Mouse (Mus musculus) CH12.LX (cell line): Measurements from ENCODE around the gene Rapgef4. TPM values are rescaled to one million over a fixed set of nuclear protein-coding genes. Genes with fewer than 3 reads are reported as not detected.
A peak's percentile ranks its signal among the peaks of the same experiment; 100 is the strongest.

Source experiments
- DNase-seq: peaks from one replicate; pipeline ENCODE4 v3.0.0-alpha.2; 2013; ENCODE audit errors: extremely low read depth
- H3K27ac ChIP-seq: 2 replicates; pipeline ENCODE4 v1.5.1; 2012; ENCODE audit warnings: low read depth, mild to moderate bottlenecking, control low read depth, moderate library complexity; ENCODE audit not compliant: insufficient read depth
- H3K27me3 ChIP-seq: replicated peaks from 2 replicates; pipeline ENCODE3; 2012; ENCODE audit warnings: inconsistent platforms
- H3K36me3 ChIP-seq, 2 experiments: replicated peaks in 1 of 2; 2 replicates each; pipeline versions ENCODE3 to v1.6.1; 2012; ENCODE audit warnings: inconsistent platforms in 1 of 2, low read length in 1 of 2, mild to moderate bottlenecking in 1 of 2, mixed read lengths in 1 of 2, moderate library complexity in 1 of 2; ENCODE audit not compliant: control insufficient read depth in 1 of 2, insufficient read depth in 1 of 2
- H3K4me1 ChIP-seq, 2 experiments: 2 replicates each; pipeline ENCODE4 v1.6.1; 2012; ENCODE audit warnings: inconsistent platforms in 1 of 2, moderate library complexity in 1 of 2; ENCODE audit not compliant: insufficient read depth in 2 of 2, control insufficient read depth in 1 of 2
- H3K4me2 ChIP-seq: 2 replicates; pipeline ENCODE4 v1.6.1; 2012; ENCODE audit warnings: low read depth, mild to moderate bottlenecking, control low read depth; ENCODE audit not compliant: poor library complexity, insufficient read depth, severe bottlenecking
- H3K4me3 ChIP-seq, 3 experiments: fragments of 150-350 bp in 1 of 3; sonication (generic) in 1 of 3; replicated peaks in 1 of 3; 2 replicates each; pipeline versions ENCODE3 to v1.5.1; 2011 to 2012; ENCODE audit warnings: low read depth in 2 of 3, low read length in 2 of 3, mild to moderate bottlenecking in 2 of 3, moderate library complexity in 2 of 3, control low read depth in 1 of 3, improper control_type of control experiment in 1 of 3, inconsistent platforms in 1 of 3, mixed read lengths in 1 of 3; ENCODE audit not compliant: poor library complexity in 1 of 3
- H3K79me2 ChIP-seq: replicated peaks from 2 replicates; pipeline ENCODE4 v1.6.1; 2012; ENCODE audit warnings: mild to moderate bottlenecking, moderate library complexity; ENCODE audit not compliant: control insufficient read depth, poor library complexity, insufficient read depth, severe bottlenecking; ENCODE audit errors: extremely low read depth
- H3K9ac ChIP-seq: 2 replicates; pipeline ENCODE4 v1.6.1; 2012; ENCODE audit warnings: low read depth, mild to moderate bottlenecking, control low read depth, moderate library complexity; ENCODE audit not compliant: insufficient read depth
- H3K9me3 ChIP-seq: replicated peaks from 2 replicates; pipeline ENCODE3; 2012; ENCODE audit warnings: low read length, inconsistent platforms, mixed read lengths
- BHLHE40 ChIP-seq: IDR thresholded peaks from 2 replicates; pipeline ENCODE4 v1.6.1; 2011; ENCODE audit warnings: mild to moderate bottlenecking, low read depth, low read length, improper control_type of control experiment
- CHD2 ChIP-seq: IDR thresholded peaks from 2 replicates; pipeline ENCODE4 v1.6.1; 2011; ENCODE audit warnings: low read length, improper control_type of control experiment
- EP300 ChIP-seq: IDR thresholded peaks from 2 replicates; pipeline ENCODE4 v1.6.1; 2011; ENCODE audit warnings: low read length, improper control_type of control experiment
- ETS1 ChIP-seq: conservative IDR thresholded peaks from 2 replicates; pipeline ENCODE4 v1.6.1; 2012; ENCODE audit warnings: low read depth, mild to moderate bottlenecking, inconsistent platforms, low read length, improper control_type of control experiment, moderate library complexity
- IRF4 ChIP-seq: IDR thresholded peaks from 2 replicates; pipeline ENCODE4 v1.6.1; 2014; ENCODE audit warnings: low read depth, mild to moderate bottlenecking, inconsistent platforms, low read length, improper control_type of control experiment
- JUN ChIP-seq: IDR thresholded peaks from 2 replicates; pipeline ENCODE4 v1.6.1; 2011; ENCODE audit warnings: low read depth, mild to moderate bottlenecking, low read length, improper control_type of control experiment, moderate library complexity; ENCODE audit not compliant: insufficient read depth
- JUND ChIP-seq: conservative IDR thresholded peaks from 2 replicates; pipeline ENCODE4 v1.6.1; 2011; ENCODE audit warnings: low read depth, low read length, improper control_type of control experiment
- KAT2A ChIP-seq: IDR thresholded peaks from 2 replicates; pipeline ENCODE4 v1.6.1; 2012; ENCODE audit warnings: low read length, improper control_type of control experiment, inconsistent platforms; ENCODE audit not compliant: insufficient replicate concordance
- MEF2A ChIP-seq: IDR thresholded peaks from 2 replicates; pipeline ENCODE4 v1.6.1; 2014; ENCODE audit warnings: low read depth, mild to moderate bottlenecking, inconsistent platforms, low read length, improper control_type of control experiment, borderline replicate concordance
- NELFE ChIP-seq: IDR thresholded peaks from 2 replicates; pipeline ENCODE4 v1.6.1; 2011; ENCODE audit warnings: low read depth, low read length, improper control_type of control experiment
- RCOR1 ChIP-seq: conservative IDR thresholded peaks from 2 replicates; pipeline ENCODE4 v1.6.1; 2012; ENCODE audit warnings: low read depth, mild to moderate bottlenecking, inconsistent platforms, low read length, improper control_type of control experiment
- SIN3A ChIP-seq: IDR thresholded peaks from 2 replicates; pipeline ENCODE4 v1.6.1; 2012; ENCODE audit warnings: low read length, improper control_type of control experiment, inconsistent platforms
- TCF12 ChIP-seq: IDR thresholded peaks from 2 replicates; pipeline ENCODE4 v1.6.1; 2014; ENCODE audit warnings: low read depth, mild to moderate bottlenecking, inconsistent platforms, low read length, improper control_type of control experiment
- USF1 ChIP-seq: IDR thresholded peaks from 2 replicates; pipeline ENCODE4 v1.6.1; 2014; ENCODE audit warnings: low read depth, mild to moderate bottlenecking, inconsistent platforms, low read length, improper control_type of control experiment
- ZC3H11A ChIP-seq: IDR thresholded peaks from 2 replicates; pipeline ENCODE4 v1.6.1; 2012; ENCODE audit warnings: low read depth, mild to moderate bottlenecking, inconsistent platforms, low read length, improper control_type of control experiment
- ZKSCAN1 ChIP-seq: IDR thresholded peaks from 2 replicates; pipeline ENCODE4 v1.6.1; 2012; ENCODE audit warnings: low read depth, inconsistent platforms, low read length, improper control_type of control experiment, borderline replicate concordance
- ZMIZ1 ChIP-seq: IDR thresholded peaks from 2 replicates; pipeline ENCODE4 v1.6.1; 2012; ENCODE audit warnings: low read depth, mild to moderate bottlenecking, inconsistent platforms, low read length, improper control_type of control experiment
- dilution Hi-C: fragments of 300-500 bp; cut with MboI; formaldehyde crosslinking; loops from 2 replicates; pipeline ENCODE4 v1.14.3; 2020; ENCODE audit warnings: low sequenced_read_pairs; ENCODE audit not compliant: extremely low pct_unique_long_range_greater_than_20kb, extremely low pct_ligation_motif_present
- in situ Hi-C: fragments of 300-500 bp; cut with MboI; formaldehyde crosslinking; loops from 3 replicates; pipeline ENCODE4 v1.14.3; 2019; ENCODE audit warnings: low sequenced_read_pairs, low pct_ligation_motif_present, low pct_unique_long_range_greater_than_20kb, mixed read lengths
- polyA plus RNA-seq: library from polyadenylated mRNA; unstranded; fragments of >175 nt; gene quantifications from 2 replicates; pipeline ENCODE4 v1.2.1, GENCODE M21; 2012; ENCODE audit warnings: low read depth; ENCODE audit not compliant: insufficient read length
- total RNA-seq, 2 experiments: library from RNA; depleted of rRNA; stranded (reverse); fragments of 300-350 nt in 1 of 2; fragments of >200 nt in 1 of 2; gene quantifications; 2 replicates each; pipeline ENCODE4 v1.2.3; 2012 to 2014

The Rapgef4 gene
- total and polyA plus RNA-seq, 3 experiments: 0.12 to 0.13 TPM; not detected in 1

- H3K27ac ChIP-seq: no peak overlapping the region
- no peaks in the 10 kb centered on the region for H3K36me3 ChIP-seq
- H3K79me2 ChIP-seq: no peaks in the 10 kb centered on the region
- dilution Hi-C loops (no loop called here), in situ Hi-C loops (no loop called here)
- no peak overlapping the region for H3K4me3 ChIP-seq
- DNase-seq: no peak
- H3K4me1 ChIP-seq: peaks cover 10 to 21% of the 10 kb centered on the region in 2 experiments
- H3K9ac ChIP-seq: no peak overlapping the region
- peaks cover 4% of the 10 kb centered on the region for H3K9me3 ChIP-seq
- TF ChIP-seq CHD2 (no peak), NELFE (no peak)
- H3K4me2 ChIP-seq: no peak overlapping the region
- no peaks in the 10 kb centered on the region for H3K27me3 ChIP-seq
Observed at GRCm38 (mm10) chr2:72267390-72267789, 286.4 kb downstream of the Rapgef4 start.

GRCm38 (mm10) chr2:72269651-72270341 lies 288.8 kb downstream of the Rapgef4 start:
- peaks cover 6 to 11% of the 10 kb centered on the region in 2 experiments for H3K4me1 ChIP-seq
- TF ChIP-seq ETS1 (peak; percentile 43; the same call in 1 of the 2 replicates), MEF2A (peak; percentile 93), SIN3A (no peak)
- no peaks in the 10 kb centered on the region for H3K36me3 ChIP-seq
- no peaks in the 10 kb centered on the region for H3K27me3 ChIP-seq
- dilution Hi-C loops (no loop called here), in situ Hi-C loops (no loop called here)
- no peak overlapping the region for H3K9ac ChIP-seq
- no peak overlapping the region for H3K4me3 ChIP-seq
- peak; percentile 48 for DNase-seq
- H3K4me2 ChIP-seq: no peak overlapping the region
- H3K9me3 ChIP-seq: peaks cover 4% of the 10 kb centered on the region
- no peak overlapping the region for H3K27ac ChIP-seq
- no peaks in the 10 kb centered on the region for H3K79me2 ChIP-seq

DNA sequence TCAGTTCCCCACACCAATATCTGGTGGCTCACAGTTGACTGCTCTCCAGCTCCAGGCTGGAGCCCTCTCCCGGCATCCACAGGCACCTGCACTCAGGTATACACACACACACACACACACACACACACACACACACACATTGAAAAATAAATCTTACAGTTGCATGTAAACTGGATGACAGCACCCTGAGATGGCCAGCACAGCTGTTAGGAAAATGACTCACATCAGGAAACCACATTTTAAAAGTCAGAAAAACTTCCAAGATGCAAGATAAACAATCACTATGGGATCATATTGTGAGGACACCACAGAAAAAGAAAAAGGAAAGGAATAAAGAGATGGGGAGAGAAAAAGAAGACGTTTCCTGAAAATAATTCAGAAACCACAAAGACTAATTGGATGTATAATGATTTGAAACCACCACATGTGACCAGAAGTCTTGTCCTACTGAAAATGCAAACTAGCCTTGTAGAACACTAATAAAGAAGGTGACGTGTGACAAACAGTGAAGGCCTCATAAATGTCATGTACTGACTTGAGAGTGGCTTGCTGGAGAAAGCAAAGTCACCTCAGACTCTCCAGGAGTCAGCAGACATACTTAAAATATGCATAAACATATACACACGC lies 297.3 kb downstream of the Rapgef4 start:
- Histone ChIP-seq H3K4me1 (peaks cover 0 to 14% of the 10 kb centered on the region in 2 experiments; a peak in 2 of 4 replicates), H3K36me3 (no peaks in the 10 kb centered on the region), H3K79me2 (no peaks in the 10 kb centered on the region), H3K9me3 (no peaks in the 10 kb centered on the region), H3K4me3 (no peak overlapping the region), H3K4me2 (no peak overlapping the region), H3K27me3 (no peaks in the 10 kb centered on the region), H3K9ac (no peak overlapping the region), H3K27ac (no peak overlapping the region)
- no peak for TF ChIP-seq RCOR1
- 0 out of 2 replicates have a peak, but pooled peaks have one; percentile 18 for TF ChIP-seq JUND
- TF ChIP-seq TCF12: peak; percentile 29; the same call in 1 of the 2 replicates
- no peak for TF ChIP-seq ZMIZ1
- no peak for TF ChIP-seq ZC3H11A
- TF ChIP-seq KAT2A: no peak
- TF ChIP-seq CHD2: 0 out of 2 replicates have a peak, but pooled peaks have one; percentile 44
- no peak for TF ChIP-seq ZKSCAN1
- TF ChIP-seq EP300: peak; percentile 60
- TF ChIP-seq ETS1: peak; percentile 65
- peak; percentile 53; the same call in 1 of the 2 replicates for TF ChIP-seq IRF4
- TF ChIP-seq USF1: no peak
- TF ChIP-seq JUN: peak; percentile 29; the same call in 1 of the 2 replicates
- peak; percentile 53 for TF ChIP-seq BHLHE40
- 0 out of 2 replicates have a peak, but pooled peaks have one; percentile 27 for TF ChIP-seq SIN3A
- in situ Hi-C loops: no loop called here
- DNase-seq: peak; percentile 31
- dilution Hi-C loops: no loop called here
